Mouse (Mus musculus) midbrain, embryonic 13.5 days (tissue): Measurements from ENCODE around the gene Arpc2. TPM values are rescaled to one million over a fixed set of nuclear protein-coding genes. Genes with fewer than 3 reads are reported as not detected.

ENCODE experiments used
- ATAC-seq: fragments of 200-750 bp; cut with Nextera tagmentation; 2 replicates; pipeline ENCODE4 v1.8.0; 2017; ENCODE audit warnings: mild to moderate bottlenecking, moderate TSS enrichment, moderate library complexity
- H3K27ac ChIP-seq: fragments of 300-500 bp; sonication (generic); 2 replicates; pipeline ENCODE4 v1.5.1; 2015; ENCODE audit warnings: inconsistent platforms, mild to moderate bottlenecking, moderate library complexity
- H3K27me3 ChIP-seq: fragments of 300-500 bp; sonication (generic); 2 replicates; pipeline ENCODE4 v1.6.1; 2015; ENCODE audit warnings: mild to moderate bottlenecking, inconsistent platforms
- H3K36me3 ChIP-seq: fragments of 300-500 bp; sonication (generic); 2 replicates; pipeline ENCODE4 v1.6.1; 2015; ENCODE audit warnings: mild to moderate bottlenecking, inconsistent platforms
- H3K4me1 ChIP-seq: fragments of 300-500 bp; sonication (generic); replicated peaks from 2 replicates; pipeline ENCODE4 v1.6.1; 2015; ENCODE audit warnings: inconsistent platforms
- H3K4me2 ChIP-seq: fragments of 300-500 bp; sonication (generic); replicated peaks from 2 replicates; pipeline ENCODE4 v1.6.1; 2015; ENCODE audit warnings: moderate library complexity, mild to moderate bottlenecking, inconsistent platforms
- H3K4me3 ChIP-seq: fragments of 300-500 bp; sonication (generic); replicated peaks from 2 replicates; pipeline ENCODE4 v1.5.1; 2015; ENCODE audit warnings: mild to moderate bottlenecking, inconsistent platforms
- H3K9ac ChIP-seq: fragments of 300-500 bp; sonication (generic); replicated peaks from 2 replicates; pipeline ENCODE4 v1.6.1; 2015; ENCODE audit warnings: mild to moderate bottlenecking, inconsistent platforms
- H3K9me3 ChIP-seq: fragments of 300-500 bp; sonication (generic); 2 replicates; pipeline ENCODE4 v1.6.1; 2016; ENCODE audit warnings: mild to moderate bottlenecking, inconsistent platforms
- WGBS: fragments of 180-500 bp; shearing (Covaris S2); methylation state at CpG from one replicate; pipeline ENCODE4 v1.1.7; 2015; 5-methylcytosine and 5-hydroxymethylcytosine counted together
- microRNA counts: library from miRNA; unstranded; fragments of <30 nt; microRNA quantifications from one replicate; lab custom pipeline; 2016
- microRNA-seq: library from miRNA; unstranded; fragments of <30 nt; microRNA quantifications from one replicate; pipeline ENCODE4, GENCODE M21; 2016
- polyA plus RNA-seq: library from polyadenylated mRNA; unstranded; fragments of >200 nt; fragmentation: Nextera tagmentation; extraction: Ambion mirVana; gene quantifications from 2 replicates; pipeline ENCODE4 v1.2.1, GENCODE M21; 2015

The Arpc2 gene
- polyA plus RNA-seq, 1 experiment from 2014 or later: 384 TPM

- no peak overlapping the region for H3K4me3 ChIP-seq
- no peak overlapping the region for H3K9ac ChIP-seq
- no peaks in the 10 kb centered on the region for H3K36me3 ChIP-seq
- H3K4me2 ChIP-seq: no peak overlapping the region
- H3K9me3 ChIP-seq: no peaks in the 10 kb centered on the region; the same call in 1 of the 2 replicates
- H3K4me1 ChIP-seq: peaks cover 11% of the 10 kb centered on the region
- WGBS: 79% methylated on average over 10 of the region's 10 CpGs
- no peak for ATAC-seq
- no peak overlapping the region for H3K27ac ChIP-seq
- peaks cover 13% of the 10 kb centered on the region for H3K27me3 ChIP-seq
These were observed 72.4 kb downstream of the Arpc2 start for GRCm38 (mm10) chr1:74308001-74308964.

GRCm38 (mm10) chr1:74309767-74310166 is 73.9 kb downstream of the Arpc2 start:
- Histone ChIP-seq H3K27ac (no peak overlapping the region), H3K9ac (no peak overlapping the region), H3K9me3 (no peaks in the 10 kb centered on the region; the same call in 1 of the 2 replicates), H3K27me3 (no peaks in the 10 kb centered on the region), H3K4me3 (no peak overlapping the region), H3K36me3 (no peaks in the 10 kb centered on the region), H3K4me1 (no peaks in the 10 kb centered on the region), H3K4me2 (no peak overlapping the region)
- 64% methylated on average over 3 of the region's 3 CpGs for WGBS
- no peak for ATAC-seq

GRCm38 (mm10) chr1:74313049-74313692 is 77.3 kb downstream of the Arpc2 start:
- ATAC-seq: peak; percentile 66
- 5% methylated on average over 3 of the region's 3 CpGs for WGBS
- no peak overlapping the region for H3K9ac ChIP-seq

GRCm38 (mm10) chr1:74314796-74315195 is 78.9 kb downstream of the Arpc2 start:
- Histone ChIP-seq H3K27me3 (no peaks in the 10 kb centered on the region), H3K4me3 (no peak overlapping the region), H3K9me3 (no peaks in the 10 kb centered on the region; the same call in 1 of the 2 replicates), H3K36me3 (no peaks in the 10 kb centered on the region), H3K4me1 (no peaks in the 10 kb centered on the region), H3K4me2 (no peak overlapping the region), H3K27ac (no peak overlapping the region), H3K9ac (no peak overlapping the region)
- 87% methylated on average over 3 of the region's 3 CpGs for WGBS
- ATAC-seq: no peak

More at GRCm38 (mm10) chr1:74313049-74313692, 77.3 kb downstream of the Arpc2 start:
- Histone ChIP-seq H3K27me3 (no peaks in the 10 kb centered on the region), H3K4me3 (no peak overlapping the region), H3K36me3 (no peaks in the 10 kb centered on the region), H3K27ac (no peak overlapping the region), H3K9me3 (no peaks in the 10 kb centered on the region; the same call in 1 of the 2 replicates), H3K4me2 (no peak overlapping the region), H3K4me1 (no peaks in the 10 kb centered on the region)

GRCm38 (mm10) chr1:74316114-74316827 is 80.4 kb downstream of the Arpc2 start:
- Histone ChIP-seq H3K4me1 (no peaks in the 10 kb centered on the region), H3K9me3 (no peaks in the 10 kb centered on the region; the same call in 1 of the 2 replicates), H3K27ac (no peak overlapping the region), H3K27me3 (no peaks in the 10 kb centered on the region), H3K4me3 (no peak overlapping the region), H3K9ac (no peak overlapping the region), H3K4me2 (no peak overlapping the region), H3K36me3 (no peaks in the 10 kb centered on the region)
- ATAC-seq: no peak
- 82% methylated on average over 4 of the region's 4 CpGs for WGBS

MicroRNAs encoded within 50 kb of the gene (microRNA counts, 519-probe panel; counts per million panel counts)
- microRNA mmu-miR-1928 (lab: Ali Mortazavi, UCI): 110 counts per million, percentile 56 among the panel's probes with 10 or more counts

Small RNA genes lying within 50 kb of the gene (microRNA-seq; reads per million reads assigned to microRNA genes)
- not detected for gene Mir1928

Other genes starting within 250 kb of the Arpc2 start
- 9.6 and 13.2 TPM in 2 replicates for gene Tns1, start 111.6 kb upstream of the Arpc2 start, polyA plus RNA-seq
- 0.31 and 0.42 TPM in 2 replicates for gene Rufy4, start 110.5 kb upstream of the Arpc2 start, polyA plus RNA-seq
- 0.09 TPM in 2 replicates for gene Cxcr2, start 82.1 kb upstream of the Arpc2 start, polyA plus RNA-seq
- not detected in 2 replicates for gene Cxcr1, start 41.5 kb upstream of the Arpc2 start, polyA plus RNA-seq
- 0.24 and 0.31 TPM in 2 replicates for gene Gpbar1, start 42.5 kb downstream of the Arpc2 start, polyA plus RNA-seq
- gene Aamp, start 48.7 kb downstream of the Arpc2 start, polyA plus RNA-seq: 198 and 203 TPM in 2 replicates
- 81.5 and 92.2 TPM in 2 replicates for gene Pnkd, start 48.8 kb downstream of the Arpc2 start, polyA plus RNA-seq
- gene Tmbim1, start 69.5 kb downstream of the Arpc2 start, polyA plus RNA-seq: 6.3 and 7.1 TPM in 2 replicates
- gene Catip, start 126.0 kb downstream of the Arpc2 start, polyA plus RNA-seq: 0.41 and 0.62 TPM in 2 replicates
- gene Slc11a1, start 139.1 kb downstream of the Arpc2 start, polyA plus RNA-seq: 0.94 and 2.9 TPM in 2 replicates
- 17.2 and 18.6 TPM in 2 replicates for gene Ctdsp1, start 155.4 kb downstream of the Arpc2 start, polyA plus RNA-seq
- gene Vil1, start 173.3 kb downstream of the Arpc2 start, polyA plus RNA-seq: 0.20 and 0.30 TPM in 2 replicates